Mouse (Mus musculus): Measurements from ENCODE around the gene Lama1.
"Not testable (repeated sequence)": the region's sequence is repeated elsewhere in the genome, so short reads cannot be mapped to it uniquely, and the experiment has no call there.

- not testable (repeated sequence) for TF ChIP-seq HCFC1 (IDR thresholded peaks at IDR 0.05; ENCODE audit: borderline replicate concordance, insufficient read depth, low read length); CHD2 (IDR thresholded peaks at IDR 0.05; ENCODE audit: low read depth, low read length); MAFK (IDR thresholded peaks at IDR 0.05; ENCODE audit: insufficient read depth, low read depth, low read length)
These were observed 44.2 kb downstream of the Lama1 start for GRCm38 (mm10) chr17:67741229-67741628.
